Mouse (Mus musculus): ENCODE data around the gene B9d1.

B9d1 gene

GRCm38 (mm10) chr11:61504713-61505257, at the start of gene B9d1:
B9d1 (plus strand) TSS chr11:61505144.
- peak; percentile 88 for DNase-seq

DNA sequence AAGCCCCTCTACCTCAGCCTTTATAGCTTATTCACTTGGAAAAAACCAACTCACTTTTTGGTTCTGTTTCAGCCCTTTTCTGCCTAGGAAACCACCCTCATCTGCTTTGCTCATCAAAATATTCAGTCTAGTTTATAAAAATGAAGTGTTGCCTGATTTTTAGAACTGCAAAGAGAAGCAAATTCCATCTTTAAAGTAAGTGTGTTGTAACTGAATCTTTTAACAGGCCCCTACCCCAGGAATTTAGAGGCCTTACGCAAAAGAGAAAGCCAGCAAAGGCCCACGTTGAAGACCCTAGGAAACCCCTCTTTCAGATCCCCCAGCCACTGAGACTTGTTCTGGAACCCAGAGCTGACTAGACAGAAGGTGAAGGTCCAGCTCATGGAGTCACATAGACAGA, 40.9 kb upstream of the B9d1 start:
- DNase-seq = no peak

DNA sequence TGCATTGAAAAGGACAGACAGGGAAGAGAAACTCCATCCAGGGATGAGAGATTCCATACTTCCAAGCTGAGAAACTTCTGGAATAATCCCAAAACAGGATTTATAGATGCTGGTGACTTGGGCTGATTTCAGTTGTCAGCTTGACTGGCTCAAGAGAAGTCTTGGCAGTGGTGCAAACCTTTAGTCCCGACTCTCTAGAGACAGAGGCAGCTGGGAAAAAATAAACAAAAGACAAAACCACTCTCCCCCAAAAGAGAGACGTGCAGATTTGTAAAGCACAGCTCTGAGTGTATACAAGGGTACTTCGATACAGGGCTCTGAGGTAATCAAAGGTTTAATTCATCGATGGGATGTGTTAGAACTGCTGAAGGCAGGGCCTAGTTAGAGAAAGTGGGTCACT, 39.5 kb upstream of the B9d1 start:
- no peak for DNase-seq

GRCm38 (mm10) chr11:61468534-61468933, 36.4 kb upstream of the B9d1 start:
- DNase-seq = no peak

DNA sequence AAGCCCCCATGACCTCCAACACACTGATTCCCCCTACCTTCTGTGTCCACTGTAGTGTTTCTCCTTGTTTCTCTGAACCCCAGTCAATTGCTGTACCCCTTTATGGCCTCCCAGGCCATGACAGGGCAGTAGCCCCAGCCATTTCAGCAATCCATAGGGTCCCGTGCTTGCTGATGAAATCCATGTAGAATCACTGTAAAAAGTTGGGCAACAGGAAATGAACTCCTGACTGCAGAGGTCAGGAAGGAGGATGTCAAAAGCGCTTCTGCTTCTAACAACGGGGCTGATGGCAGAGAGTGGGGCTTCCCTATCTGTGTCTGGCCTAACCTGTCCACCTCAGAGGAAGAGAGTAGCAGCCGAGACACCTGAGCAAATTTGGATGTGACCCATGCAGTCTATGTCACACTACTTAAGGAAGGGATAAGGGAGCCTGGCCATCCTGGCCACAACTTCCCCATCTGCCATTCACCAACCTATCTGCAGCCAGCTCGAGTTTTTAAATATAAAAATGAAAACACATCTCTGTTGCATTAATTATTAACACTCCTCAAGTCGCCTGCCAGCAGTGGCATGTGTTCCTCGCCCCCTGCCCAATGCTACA, 35.5 kb upstream of the B9d1 start:
- no peak for DNase-seq

DNA sequence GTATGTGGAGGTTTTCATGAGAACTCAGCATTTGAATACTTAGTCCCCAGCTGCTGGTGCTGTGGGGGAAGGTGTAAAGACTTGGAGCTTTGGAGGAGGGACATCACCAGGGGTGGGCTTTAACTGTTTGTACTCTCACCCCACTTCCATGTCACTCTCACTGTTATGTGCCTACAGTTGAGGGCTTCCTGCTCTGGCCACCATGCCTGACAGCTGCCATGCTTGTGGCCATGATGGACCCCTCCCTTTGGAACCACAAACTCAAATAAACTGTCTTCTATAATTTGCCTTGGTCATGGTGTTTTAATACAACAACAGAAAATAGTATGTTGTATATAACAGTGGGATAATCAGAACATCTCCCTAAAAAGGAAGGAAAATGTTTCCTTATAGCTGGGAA, 34.1 kb upstream of the B9d1 start:
- no peak for DNase-seq

GRCm38 (mm10) chr11:61473630-61474029, 31.3 kb upstream of the B9d1 start:
- DNase-seq = no peak

DNA sequence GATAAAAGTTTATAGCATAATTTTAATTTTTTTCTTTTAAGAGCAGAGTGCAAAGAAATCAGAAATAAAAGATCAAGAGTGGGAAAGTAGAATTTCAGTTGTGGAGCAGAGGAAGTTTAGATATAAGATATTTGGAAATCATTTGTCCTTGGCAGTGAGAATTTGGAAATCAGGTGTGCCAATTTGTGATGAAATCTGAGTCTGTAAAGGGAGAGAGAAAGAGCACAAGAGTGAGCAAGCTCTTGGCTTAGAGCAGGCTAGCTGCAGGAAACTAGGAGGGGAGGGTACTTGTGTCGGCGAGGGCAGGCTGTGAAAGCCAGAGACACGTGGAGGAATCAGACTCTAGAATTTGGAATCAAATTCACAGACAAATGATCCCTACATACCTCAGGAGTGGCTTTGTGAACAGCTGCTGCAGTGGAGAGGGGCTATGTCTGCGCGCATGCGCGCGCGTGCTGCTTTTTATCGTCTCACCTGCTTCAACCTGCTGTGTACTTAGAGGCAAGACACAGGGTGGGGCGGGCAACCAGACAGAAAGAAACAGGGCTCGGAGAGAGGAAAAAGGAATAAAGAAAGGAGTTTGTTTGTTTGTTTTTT, 28.1 kb upstream of the B9d1 start:
- DNase-seq = no peak

DNA sequence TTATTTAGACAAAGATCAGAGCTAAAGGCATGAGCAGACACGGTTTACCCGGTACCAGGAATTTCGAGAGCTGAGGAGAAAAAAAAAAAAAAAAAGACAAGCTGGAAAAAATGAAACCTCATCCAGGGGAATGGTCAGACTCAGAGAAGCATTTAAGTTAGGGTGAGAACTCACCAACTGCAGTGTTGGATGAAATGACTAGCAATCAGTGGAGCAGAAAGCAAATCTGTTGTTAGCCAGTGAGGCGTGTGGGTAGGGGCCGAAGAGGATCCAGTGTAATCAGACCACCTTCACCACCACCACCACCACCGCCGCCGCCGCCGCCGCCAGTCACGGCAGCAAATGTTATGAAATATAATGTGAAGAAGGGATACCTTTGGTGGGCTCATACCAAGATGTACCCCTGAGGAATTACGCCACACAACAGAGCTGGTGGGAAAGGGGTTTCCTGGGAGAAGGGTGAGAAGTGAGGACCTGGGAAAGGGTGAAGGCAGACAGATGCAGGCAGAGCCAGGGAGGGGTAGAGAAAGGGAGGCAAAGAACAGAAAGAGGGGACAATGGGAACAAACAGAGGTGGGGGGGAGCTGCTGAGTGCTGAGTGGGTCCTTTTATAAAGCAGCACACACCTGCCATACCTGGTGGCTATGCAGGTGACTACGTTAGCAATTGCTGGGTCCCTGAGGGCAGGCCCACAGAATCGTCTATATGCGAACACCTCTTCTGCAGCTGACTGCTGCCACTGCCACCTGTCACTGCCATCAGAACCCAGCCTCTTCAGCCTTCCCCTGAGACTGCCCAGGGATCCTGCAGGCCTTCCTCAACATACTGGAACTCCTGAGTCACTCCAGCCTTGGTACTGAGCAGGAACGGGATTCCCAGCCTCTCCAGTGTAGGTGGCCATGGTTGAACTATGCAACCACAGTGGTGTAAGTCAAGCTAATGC, 27.1 kb upstream of the B9d1 start:
- no peak for DNase-seq

DNA sequence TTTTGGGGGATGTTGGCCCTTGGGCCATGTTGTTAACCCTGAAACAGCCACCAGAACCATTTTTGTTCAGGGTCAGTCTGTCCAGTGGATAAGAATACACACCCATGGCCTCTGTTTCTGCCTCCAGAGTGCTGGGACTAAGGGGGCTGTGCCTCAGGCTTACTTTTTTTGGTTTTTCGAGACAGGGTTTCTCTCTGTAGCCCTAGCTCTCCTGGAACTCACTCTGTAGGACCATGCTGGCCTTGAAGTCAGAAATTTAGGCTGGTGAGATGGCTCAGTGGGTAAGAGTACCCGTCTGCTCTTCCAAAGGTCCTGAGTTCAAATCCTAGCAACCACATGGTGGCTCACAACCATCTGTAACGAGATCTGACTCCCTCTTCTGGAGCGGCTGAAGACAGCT, 26.2 kb upstream of the B9d1 start:
- DNase-seq = no peak

- no peak for DNase-seq
Observed at GRCm38 (mm10) chr11:61481239-61482090, 23.5 kb upstream of the B9d1 start.

DNA sequence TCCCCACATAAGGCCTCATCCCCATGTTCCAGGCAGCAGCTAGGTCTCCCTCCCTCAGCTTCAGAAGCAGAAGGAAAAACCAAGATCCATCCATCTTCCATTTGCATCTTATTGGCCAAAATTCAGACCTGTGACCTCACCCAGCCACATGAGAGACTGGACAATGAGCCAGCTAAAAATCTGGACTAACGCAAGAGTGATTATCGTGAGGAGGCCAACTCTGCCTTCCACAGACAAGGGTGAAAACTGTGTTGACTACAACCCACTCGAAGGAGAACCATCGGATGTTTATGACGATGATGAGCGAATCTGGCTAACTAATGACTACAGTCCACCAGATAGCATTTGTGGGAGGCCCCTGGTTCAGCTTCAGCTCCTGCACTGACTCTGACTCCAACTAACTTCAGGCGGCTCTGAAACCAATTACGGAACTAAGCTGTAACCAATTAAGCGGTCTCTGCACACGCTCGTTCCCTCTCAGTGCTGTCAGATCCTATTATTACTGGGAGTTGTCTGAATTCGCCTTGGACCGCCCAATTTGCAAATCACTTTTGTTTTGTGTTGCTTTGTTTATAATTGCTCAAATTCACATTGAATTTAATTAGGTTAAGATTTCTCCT, 21.6 kb upstream of the B9d1 start:
- no peak for DNase-seq

- DNase-seq = no peak
Observed at GRCm38 (mm10) chr11:61484256-61484612, 20.7 kb upstream of the B9d1 start.

DNA sequence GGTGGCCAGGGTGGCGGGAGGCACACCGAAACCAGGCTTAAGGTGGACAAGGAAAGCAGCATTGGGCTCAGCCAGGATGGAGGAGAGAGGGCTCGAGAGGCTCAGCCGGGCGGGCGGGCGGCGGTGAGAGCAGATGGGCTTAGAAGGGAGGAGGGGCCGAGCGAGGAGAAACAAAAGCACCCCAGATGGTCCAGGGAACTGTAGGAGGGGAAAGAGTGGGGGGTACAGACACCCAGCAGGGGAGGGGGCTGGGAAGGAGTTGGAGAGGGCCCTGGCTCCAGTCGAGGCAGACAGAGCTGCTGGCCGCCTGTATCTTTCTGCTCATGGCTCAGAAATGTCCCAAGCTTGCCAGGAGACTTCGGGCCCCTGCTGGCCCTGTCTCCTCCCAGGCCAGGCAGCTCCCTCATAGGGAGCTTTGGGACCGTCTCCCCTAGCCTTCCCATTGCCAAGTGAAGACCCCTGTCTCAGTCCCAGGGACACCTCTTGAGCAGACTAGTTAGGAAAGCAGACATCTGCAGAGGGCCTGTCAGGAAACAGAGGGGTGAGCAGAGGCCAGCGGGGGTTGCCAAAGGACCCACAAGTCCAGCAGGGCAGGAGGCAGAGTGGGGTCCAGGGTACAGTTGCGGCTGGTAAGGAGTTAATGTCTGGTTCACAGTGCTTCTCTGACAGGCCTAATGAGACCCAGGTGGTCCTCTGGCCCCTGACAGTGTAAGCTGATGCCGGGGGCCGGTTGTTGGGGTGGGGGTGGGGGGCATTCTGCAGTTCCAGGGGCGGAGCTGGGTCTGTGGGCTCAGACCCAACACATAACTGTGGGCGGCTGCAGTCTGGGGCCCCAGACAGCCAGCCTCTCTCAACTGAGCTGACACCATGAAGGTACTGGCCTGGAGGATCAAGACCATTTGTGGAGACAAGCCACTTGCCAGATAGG, 20.1 kb upstream of the B9d1 start, which contains the start of gene Mfap4:
Gene Mfap4 (plus strand): TSS at position 819 of the 928 bp plus-strand sequence.
- DNase-seq = peak; percentile 53

DNA sequence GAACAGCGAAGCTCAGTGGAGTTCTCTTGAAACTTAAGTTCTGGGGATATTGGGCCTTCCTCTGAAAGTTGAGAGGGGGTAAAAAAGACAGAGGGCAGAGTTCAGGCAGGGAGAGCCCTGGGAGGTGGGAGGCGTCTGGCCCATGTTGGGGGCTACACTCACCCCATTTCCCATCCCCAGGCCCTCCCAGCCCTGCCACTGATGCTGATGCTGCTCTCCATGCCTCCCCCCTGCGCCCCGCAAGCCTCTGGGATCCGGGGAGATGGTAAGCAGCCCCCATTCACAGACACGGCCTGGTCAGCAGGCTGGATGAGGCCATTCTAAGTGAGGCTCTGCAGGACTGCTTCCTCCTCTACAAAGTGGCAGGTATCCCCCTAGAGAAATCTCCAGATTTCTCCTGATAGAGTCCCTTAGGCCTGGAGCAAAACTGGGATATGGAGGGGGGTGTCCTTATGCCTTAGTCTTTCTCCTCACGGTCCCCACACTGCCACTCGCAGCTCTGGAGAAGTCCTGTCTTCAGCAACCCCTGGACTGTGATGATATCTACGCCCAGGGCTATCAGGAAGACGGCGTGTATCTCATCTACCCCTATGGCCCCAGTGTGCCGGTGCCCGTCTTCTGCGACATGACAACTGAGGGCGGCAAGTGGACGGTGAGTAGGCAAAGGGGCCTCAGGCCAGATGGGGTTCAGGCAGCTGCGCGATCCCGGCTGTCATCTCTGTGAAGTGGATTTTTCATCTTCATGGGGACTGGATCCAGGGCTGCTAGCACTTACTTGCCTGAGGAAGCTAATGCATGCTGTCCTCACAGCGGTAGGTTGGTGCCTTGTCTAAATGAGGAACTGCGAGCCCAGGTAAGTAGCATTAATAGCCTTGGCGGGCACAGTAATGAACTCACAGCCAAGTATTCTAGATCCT, 19.1 kb upstream of the B9d1 start:
- DNase-seq = no peak

- DNase-seq = no peak
Observed at GRCm38 (mm10) chr11:61486458-61487219, 18.3 kb upstream of the B9d1 start.

DNA sequence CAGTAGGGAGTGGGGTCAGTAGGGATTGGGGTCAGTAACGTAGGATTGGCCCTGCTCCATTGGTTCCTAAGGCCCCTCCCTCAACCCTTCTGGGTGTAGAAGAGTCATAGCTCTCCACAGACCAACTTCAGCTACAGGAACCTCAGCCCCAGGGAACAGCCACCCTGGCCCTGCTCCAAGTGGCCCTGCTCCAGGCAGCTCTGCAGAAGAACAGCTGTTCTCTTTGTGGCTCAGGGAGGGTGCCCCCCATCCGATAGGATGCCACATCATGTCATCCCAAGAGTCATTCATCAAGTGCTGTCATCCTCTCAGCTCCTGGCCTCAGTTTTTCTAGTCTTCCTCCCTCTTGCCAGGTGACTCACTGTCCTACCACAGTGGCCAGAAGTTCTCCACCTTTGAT, 17.5 kb upstream of the B9d1 start:
- no peak for DNase-seq

DNA sequence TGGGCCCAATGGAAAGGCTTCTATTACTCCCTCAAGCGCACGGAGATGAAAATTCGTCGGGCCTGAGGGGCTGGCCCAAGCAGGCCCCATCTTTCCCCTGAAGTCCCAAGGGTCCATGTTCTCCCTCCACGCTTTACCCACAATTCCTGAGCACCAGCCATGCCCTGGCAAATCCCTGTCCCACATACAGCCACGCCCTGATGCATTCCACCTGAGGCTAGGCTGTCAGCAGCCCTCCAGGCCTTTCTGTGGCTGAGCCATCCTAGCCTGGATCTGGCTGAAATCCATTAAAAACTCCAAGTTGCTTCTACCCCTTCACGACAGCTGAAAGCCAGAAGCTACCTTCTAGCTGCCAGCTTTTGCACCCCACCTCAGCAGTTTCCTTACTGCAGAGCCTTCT, 17.0 kb upstream of the B9d1 start:
- DNase-seq = no peak

- no peak for DNase-seq
Observed at GRCm38 (mm10) chr11:61489085-61489484, 15.9 kb upstream of the B9d1 start.

Measured in liver (tissue).